Mouse (Mus musculus) megakaryocyte, embryonic 14.5 days (primary cell): Measurements from ENCODE around the gene Aph1c. TPM values are rescaled to one million over a fixed set of nuclear protein-coding genes. Genes with fewer than 3 reads are reported as not detected.
"Not testable (repeated sequence)": the region's sequence is repeated elsewhere in the genome, so short reads cannot be mapped to it uniquely, and the experiment has no call there.

Experiments used
- H3K27me3 ChIP-seq: replicated peaks from 2 replicates; pipeline ENCODE3; 2012; ENCODE audit warnings: inconsistent platforms
- H3K36me3 ChIP-seq: replicated peaks from 2 replicates; pipeline ENCODE3; 2012; ENCODE audit warnings: low read length, inconsistent platforms, mixed read lengths
- H3K4me1 ChIP-seq: 2 replicates; pipeline ENCODE4 v1.6.1; 2012; ENCODE audit warnings: inconsistent platforms
- H3K4me3 ChIP-seq: replicated peaks from 2 replicates; pipeline ENCODE3; 2012; ENCODE audit warnings: moderate library complexity, mild to moderate bottlenecking, inconsistent platforms
- H3K9me3 ChIP-seq: 2 replicates; pipeline ENCODE4 v1.6.1; 2012; ENCODE audit warnings: inconsistent platforms
- FLI1 ChIP-seq: IDR thresholded peaks from 2 replicates; pipeline ENCODE4 v1.6.1; 2012; ENCODE audit warnings: low read length, inconsistent platforms, mixed read lengths
- GATA1 ChIP-seq: IDR thresholded peaks from 3 replicates; pipeline ENCODE4 v1.6.1; 2012; ENCODE audit warnings: mixed read lengths, low read length, inconsistent platforms, borderline replicate concordance
- polyA plus RNA-seq: library from polyadenylated mRNA; stranded (reverse); fragments of >175 nt; gene quantifications from 2 replicates; pipeline ENCODE4 v1.2.3, GENCODE M21; 2012; ENCODE audit warnings: low replicate concordance; ENCODE audit not compliant: insufficient read depth

Gene Aph1c
- 1.2 TPM in 1 of 2 replicates, not detected in the other for polyA plus RNA-seq

DNA sequence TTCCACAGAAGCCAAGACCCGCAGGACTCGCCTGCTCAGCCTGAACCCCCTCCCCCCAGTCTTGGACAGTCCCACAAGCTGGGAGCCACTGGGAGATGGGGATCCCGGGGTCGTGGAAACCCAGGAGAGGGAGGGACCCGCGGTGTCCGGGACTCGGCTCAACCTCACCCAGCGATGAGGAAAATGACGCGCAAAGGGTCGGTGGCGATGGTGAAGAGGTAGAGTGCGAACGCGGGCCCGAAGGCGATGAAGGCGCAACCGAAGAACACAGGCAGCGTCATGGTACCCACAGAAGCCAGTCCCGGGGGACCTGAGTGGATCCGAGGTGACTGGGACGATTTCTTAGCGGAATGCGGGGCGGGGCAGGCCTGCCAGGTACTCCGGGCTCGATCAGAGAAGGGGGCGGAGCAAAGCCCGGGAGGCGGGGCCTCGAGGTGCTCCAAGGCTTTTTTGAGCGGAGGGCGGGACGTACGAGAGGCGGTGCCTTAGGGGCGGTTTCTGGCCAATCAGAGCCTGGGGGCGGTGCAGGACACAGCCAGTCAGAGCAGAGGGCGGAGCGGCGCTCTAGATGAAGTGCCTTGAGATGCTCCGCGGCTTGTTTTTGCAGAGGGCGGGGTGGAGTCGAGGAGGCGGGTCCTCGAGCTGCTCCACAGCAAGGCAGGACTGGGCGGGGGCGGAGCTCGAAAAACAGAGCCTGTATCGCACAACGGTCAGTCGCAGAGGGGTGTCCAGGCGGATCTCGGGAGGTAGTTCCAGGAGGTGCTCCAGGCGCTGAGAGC lies at the start of gene Aph1c:
Gene Aph1c, minus strand, starts transcription at position 409 of the 779 bp plus-strand sequence.
- Histone ChIP-seq H3K9me3 (no peaks in the 10 kb centered on the region), H3K27me3 (no peaks in the 10 kb centered on the region), H3K36me3 (peaks cover 14% of the 10 kb centered on the region), H3K4me3 (peak within 1 kb of the TSS; percentile 95), H3K4me1 (peaks cover 46% of the 10 kb centered on the region)
- no peak for TF ChIP-seq FLI1
- TF ChIP-seq GATA1 = no peak

GRCm38 (mm10) chr9:66883500-66883899 lies 49.0 kb upstream of the Aph1c start:
- no peaks in the 10 kb centered on the region for H3K27me3 ChIP-seq
- peaks cover 96% of the 10 kb centered on the region for H3K4me1 ChIP-seq
- TF ChIP-seq GATA1 = no peak
- no peaks in the 10 kb centered on the region for H3K9me3 ChIP-seq
- H3K36me3 ChIP-seq = peaks cover 52% of the 10 kb centered on the region
- peak overlapping the region; percentile 55 for H3K4me3 ChIP-seq

DNA sequence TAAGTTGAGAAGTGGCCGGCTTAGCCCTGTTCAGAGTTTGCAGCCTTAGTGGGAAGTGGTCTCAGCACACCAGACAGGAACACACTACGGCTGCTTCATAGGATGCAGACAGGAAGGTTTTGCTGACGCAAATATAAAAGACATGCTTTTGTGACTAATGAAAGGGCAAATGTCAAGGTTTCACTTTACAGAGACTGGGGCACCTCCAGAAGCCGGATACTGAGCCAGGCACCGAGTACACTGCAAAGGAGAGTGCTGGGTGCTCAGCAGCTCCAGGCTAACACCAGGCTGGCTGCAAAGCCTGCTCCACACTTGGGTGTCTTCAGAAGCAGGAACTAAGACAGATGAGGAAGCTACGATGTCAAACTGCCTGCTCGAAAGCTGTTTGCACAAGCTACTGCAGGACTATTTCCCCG lies 47.9 kb upstream of the Aph1c start:
- H3K4me1 ChIP-seq = peaks cover 92% of the 10 kb centered on the region
- no peaks in the 10 kb centered on the region for H3K27me3 ChIP-seq
- no peaks in the 10 kb centered on the region for H3K9me3 ChIP-seq
- TF ChIP-seq FLI1 = no peak
- TF ChIP-seq GATA1 = no peak
- H3K4me3 ChIP-seq = peak overlapping the region; percentile 86
- peaks cover 55% of the 10 kb centered on the region for H3K36me3 ChIP-seq

DNA sequence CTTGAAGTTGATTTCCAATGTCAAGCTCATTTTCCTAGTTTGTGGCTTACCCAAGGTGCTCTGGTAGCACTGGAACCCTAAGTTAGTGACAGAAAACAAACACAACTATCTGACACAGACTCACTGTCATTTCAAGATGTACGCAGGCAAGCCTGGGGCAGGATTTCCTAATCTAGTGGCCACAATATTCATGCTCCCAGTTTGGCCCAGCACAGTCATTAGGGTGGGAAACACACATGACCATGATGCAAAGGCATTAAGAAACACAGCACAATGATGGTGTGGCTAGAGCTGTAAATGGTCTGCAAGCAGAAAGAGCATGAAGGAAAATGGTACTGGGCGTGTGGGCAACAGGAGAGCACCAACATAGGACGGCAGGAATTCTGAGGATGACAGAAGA lies 47.3 kb upstream of the Aph1c start:
- H3K36me3 ChIP-seq = peaks cover 57% of the 10 kb centered on the region
- TF ChIP-seq FLI1 (no peak), GATA1 (no peak)
- H3K4me3 ChIP-seq = peak overlapping the region; percentile 77
- peaks cover 92% of the 10 kb centered on the region for H3K4me1 ChIP-seq
- H3K27me3 ChIP-seq = no peaks in the 10 kb centered on the region
- no peaks in the 10 kb centered on the region for H3K9me3 ChIP-seq

DNA sequence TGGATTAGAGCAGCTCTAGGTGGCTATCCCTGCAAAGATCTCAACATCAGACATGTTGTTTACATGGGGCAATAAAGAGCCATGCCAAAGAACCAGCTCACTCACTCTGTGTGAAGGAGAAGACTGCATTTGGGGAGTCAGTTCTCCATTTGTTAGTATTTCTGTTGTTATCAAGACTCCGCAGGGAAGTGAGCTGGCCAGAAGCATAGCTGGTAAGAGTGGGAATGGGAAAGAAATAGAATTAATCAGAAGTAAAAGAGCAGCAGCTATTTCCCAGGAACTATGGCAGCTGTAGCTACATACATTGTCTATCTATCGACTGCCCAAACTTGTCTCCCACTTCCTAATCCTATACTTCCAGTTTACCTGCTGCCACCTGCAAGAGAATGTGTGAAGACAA lies 46.2 kb upstream of the Aph1c start:
- 0 out of 2 replicates have a peak, but pooled peaks cover 4% of the 10 kb centered on the region for H3K9me3 ChIP-seq
- no peak for TF ChIP-seq GATA1
- TF ChIP-seq FLI1 = no peak

DNA sequence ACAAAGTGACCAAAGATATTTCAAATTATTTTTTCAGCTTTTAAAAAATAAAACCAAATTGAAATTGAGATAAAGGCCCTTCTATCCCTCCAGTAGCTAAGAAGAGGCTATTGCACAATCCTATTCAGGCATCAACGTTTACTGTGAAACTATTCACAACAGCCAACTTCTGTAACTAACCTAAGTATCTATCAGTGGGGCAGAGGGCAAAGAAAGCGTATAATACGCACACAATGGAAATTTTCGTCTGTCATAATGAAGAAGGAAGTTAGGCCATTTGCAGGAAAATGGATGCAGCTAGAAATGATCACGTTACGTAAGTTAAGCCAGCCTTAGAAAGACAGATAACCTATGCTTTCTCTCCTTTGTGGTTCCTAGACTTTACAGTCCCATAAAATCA lies 45.0 kb upstream of the Aph1c start:
- Histone ChIP-seq H3K27me3 (no peaks in the 10 kb centered on the region), H3K4me3 (no peak overlapping the region), H3K36me3 (peaks cover 72% of the 10 kb centered on the region), H3K4me1 (peaks cover 90% of the 10 kb centered on the region), H3K9me3 (0 out of 2 replicates have a peak, but pooled peaks cover 4% of the 10 kb centered on the region)
- TF ChIP-seq GATA1 = no peak
- no peak for TF ChIP-seq FLI1

More for the DNA sequence above, 46.2 kb upstream of the Aph1c start:
- Histone ChIP-seq H3K27me3 (no peaks in the 10 kb centered on the region), H3K4me1 (peaks cover 92% of the 10 kb centered on the region), H3K4me3 (peak overlapping the region; percentile 4), H3K36me3 (peaks cover 64% of the 10 kb centered on the region)

GRCm38 (mm10) chr9:66878899-66879298 lies 44.4 kb upstream of the Aph1c start:
- 0 out of 2 replicates have a peak, but pooled peaks cover 4% of the 10 kb centered on the region for H3K9me3 ChIP-seq
- no peak overlapping the region for H3K4me3 ChIP-seq
- no peaks in the 10 kb centered on the region for H3K27me3 ChIP-seq
- no peak for TF ChIP-seq FLI1
- TF ChIP-seq GATA1 = no peak
- H3K36me3 ChIP-seq = peaks cover 75% of the 10 kb centered on the region
- peaks cover 90% of the 10 kb centered on the region for H3K4me1 ChIP-seq

- H3K27me3 ChIP-seq = no peaks in the 10 kb centered on the region
- H3K4me1 ChIP-seq = peaks cover 89% of the 10 kb centered on the region
- no peak for TF ChIP-seq FLI1
- TF ChIP-seq GATA1 = no peak
- 0 out of 2 replicates have a peak, but pooled peaks cover 4% of the 10 kb centered on the region for H3K9me3 ChIP-seq
- H3K36me3 ChIP-seq = peaks cover 77% of the 10 kb centered on the region
- no peak overlapping the region for H3K4me3 ChIP-seq
These were observed 42.1 kb upstream of the Aph1c start for GRCm38 (mm10) chr9:66876577-66876976.

DNA sequence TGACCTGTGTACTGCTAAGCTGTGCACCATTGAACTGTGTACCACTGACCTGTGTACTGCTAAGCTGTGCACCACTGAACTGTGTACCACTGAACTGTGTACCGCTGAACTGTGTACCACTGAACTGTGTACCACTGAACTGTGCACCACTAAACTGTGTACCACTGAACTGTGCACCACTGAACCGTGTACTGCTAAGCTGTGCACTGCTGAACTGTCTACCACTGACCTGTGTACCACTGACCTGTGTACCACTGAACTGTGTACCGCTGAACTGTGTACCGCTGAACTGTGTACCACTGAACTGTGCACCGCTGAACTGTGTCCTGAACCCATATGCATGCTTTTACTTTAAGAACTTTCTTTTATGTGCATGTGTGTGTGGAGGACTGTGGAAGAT lies 39.8 kb upstream of the Aph1c start:
- Histone ChIP-seq H3K27me3 (no peaks in the 10 kb centered on the region), H3K36me3 (peaks cover 77% of the 10 kb centered on the region)
- TF ChIP-seq FLI1 (no peak), GATA1 (no peak)

DNA sequence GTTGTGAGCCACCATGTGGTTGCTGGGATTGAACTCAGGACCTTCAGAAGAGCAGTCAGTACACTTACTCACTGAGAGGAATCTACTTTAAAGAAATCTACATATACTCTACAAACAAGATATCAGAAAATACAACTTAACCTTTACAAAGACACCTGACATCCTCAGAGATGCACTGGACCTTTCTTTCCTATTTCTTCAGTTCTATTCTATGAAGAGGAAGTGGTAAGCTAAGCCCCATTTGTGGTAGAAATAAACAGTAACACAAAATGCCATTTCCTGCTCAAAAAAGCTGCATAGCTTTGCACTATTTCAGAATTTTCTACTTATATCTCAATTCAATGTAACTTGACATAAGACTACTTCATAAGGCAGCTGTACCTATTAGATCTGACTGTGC lies 39.0 kb upstream of the Aph1c start:
- TF ChIP-seq FLI1 = no peak
- no peak for TF ChIP-seq GATA1
- Histone ChIP-seq H3K4me3 (no peak overlapping the region), H3K9me3 (0 out of 2 replicates have a peak, but pooled peaks cover 4% of the 10 kb centered on the region), H3K27me3 (no peaks in the 10 kb centered on the region), H3K36me3 (peaks cover 71% of the 10 kb centered on the region), H3K4me1 (peaks cover 76% of the 10 kb centered on the region)

More for the DNA sequence above, 39.8 kb upstream of the Aph1c start:
- Histone ChIP-seq H3K4me3 (peak overlapping the region; percentile 70), H3K9me3 (0 out of 2 replicates have a peak, but pooled peaks cover 4% of the 10 kb centered on the region), H3K4me1 (peaks cover 75% of the 10 kb centered on the region)

DNA sequence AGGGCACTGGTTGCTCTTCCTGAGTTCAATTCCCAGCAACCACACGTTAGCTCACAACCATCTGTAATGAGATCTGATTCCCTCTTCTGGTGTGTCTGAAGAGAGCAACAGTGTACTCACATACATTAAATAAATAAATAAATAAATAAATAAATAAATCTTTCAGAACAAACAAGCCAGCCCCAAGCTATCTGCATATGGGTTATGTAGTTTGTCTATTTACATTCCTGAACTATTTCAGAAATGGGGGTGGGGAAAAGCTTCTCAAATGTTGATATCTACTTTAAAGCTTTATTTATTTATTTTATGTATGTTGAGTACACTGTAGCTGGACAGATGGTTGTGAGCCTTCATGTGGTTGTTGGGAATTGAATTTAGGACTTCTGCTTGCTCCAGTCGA lies 38.5 kb upstream of the Aph1c start:
- H3K36me3 ChIP-seq = peaks cover 72% of the 10 kb centered on the region
- not testable (repeated sequence) for H3K27me3 ChIP-seq, H3K9me3 ChIP-seq, H3K4me3 ChIP-seq
- H3K4me1 ChIP-seq = peaks cover 78% of the 10 kb centered on the region
